Mouse (Mus musculus): ENCODE measurements around the gene Dclk1. TPM values are rescaled to one million over a fixed set of nuclear protein-coding genes. Genes with fewer than 3 reads are reported as not detected.

Dclk1 gene
- polyA plus RNA-seq, 1 experiment = 2.2 TPM

GRCm38 (mm10) chr3:55401236-55401635 is 159.1 kb downstream of the Dclk1 start:
- TF ChIP-seq CEBPB (IDR thresholded peaks at IDR 0.05; ENCODE audit: low read depth) = peak; percentile 58
- TF ChIP-seq USF1 (IDR thresholded peaks at IDR 0.05; ENCODE audit: low read depth) = no peak
- no peak for TF ChIP-seq CTCF (IDR thresholded peaks at IDR 0.05; ENCODE audit: control insufficient read depth, insufficient read depth, insufficient read length)
- no peak for TF ChIP-seq MAX (IDR thresholded peaks at IDR 0.05)
- TF ChIP-seq MYOG (IDR thresholded peaks at IDR 0.05; ENCODE audit: control insufficient read depth, extremely low read depth, insufficient read length) = no peak
- peak; percentile 2 for TF ChIP-seq MYOD1 (IDR thresholded peaks at IDR 0.05; ENCODE audit: control insufficient read depth, insufficient read length, low read depth)
- TF ChIP-seq FOSL1 (IDR thresholded peaks at IDR 0.05; ENCODE audit: insufficient read depth, low read length, poor library complexity, severe bottlenecking) = peak; percentile 96

GRCm38 (mm10) chr3:55404751-55405150 is 162.6 kb downstream of the Dclk1 start:
- Histone ChIP-seq H3K79me2 (ENCODE audit: control insufficient read depth, insufficient read depth) (no peaks in the 10 kb centered on the region), H3ac (ENCODE audit: control insufficient read depth, insufficient read length, low read depth) (no peak overlapping the region), H3K36me3 (ENCODE audit: control insufficient read depth, insufficient read depth) (no peaks in the 10 kb centered on the region), H3K27me3 (ENCODE audit: control insufficient read depth, insufficient read depth, insufficient read length) (no peaks in the 10 kb centered on the region), H3K4me3 (ENCODE audit: insufficient read depth, poor library complexity, severe bottlenecking) (no peak overlapping the region), H3K79me3 (ENCODE audit: low read depth) (no peaks in the 10 kb centered on the region)
- no peak for TF ChIP-seq USF1 (IDR thresholded peaks at IDR 0.05; ENCODE audit: low read depth)
- no peak for TF ChIP-seq MYOD1 (IDR thresholded peaks at IDR 0.05; ENCODE audit: control insufficient read depth, insufficient read length, low read depth)
- TF ChIP-seq FOSL1 (IDR thresholded peaks at IDR 0.05; ENCODE audit: insufficient read depth, low read length, poor library complexity, severe bottlenecking) = no peak
- no peak for TF ChIP-seq MYOG (IDR thresholded peaks at IDR 0.05; ENCODE audit: control insufficient read depth, extremely low read depth, insufficient read length)
- no peak for TF ChIP-seq CTCF (IDR thresholded peaks at IDR 0.05; ENCODE audit: control insufficient read depth, insufficient read depth, insufficient read length)
- TF ChIP-seq CEBPB (IDR thresholded peaks at IDR 0.05; ENCODE audit: low read depth) = no peak

More at GRCm38 (mm10) chr3:55401236-55401635, 159.1 kb downstream of the Dclk1 start:
- Histone ChIP-seq H3ac (ENCODE audit: control insufficient read depth, insufficient read length, low read depth) (no peak overlapping the region), H3K36me3 (ENCODE audit: control insufficient read depth, insufficient read depth) (no peaks in the 10 kb centered on the region), H3K4me3 (ENCODE audit: insufficient read depth, poor library complexity, severe bottlenecking) (no peak overlapping the region), H3K27me3 (ENCODE audit: control insufficient read depth, insufficient read depth, insufficient read length) (no peaks in the 10 kb centered on the region), H3K79me2 (ENCODE audit: control insufficient read depth, insufficient read depth) (no peaks in the 10 kb centered on the region), H3K79me3 (ENCODE audit: low read depth) (no peaks in the 10 kb centered on the region)

DNA sequence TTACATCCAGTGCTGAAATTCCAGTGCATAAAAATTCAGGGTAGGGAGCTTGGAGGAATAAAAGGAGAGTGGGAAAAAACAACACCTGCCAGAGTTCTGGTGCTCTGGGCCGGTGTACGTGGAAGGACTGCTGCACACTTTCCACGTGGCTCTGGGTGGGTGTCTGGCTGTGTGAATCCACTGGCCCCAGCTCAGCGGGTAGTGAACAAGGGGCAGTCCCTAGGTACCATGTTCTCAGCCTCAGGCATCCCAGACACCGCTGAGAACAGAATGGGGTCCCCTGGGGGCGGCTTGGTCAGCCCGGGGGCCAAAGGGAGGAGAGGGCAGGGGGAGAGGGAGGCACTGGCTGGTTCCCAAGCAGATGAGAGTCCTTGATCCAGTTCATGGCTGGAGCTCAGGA is 164.5 kb downstream of the Dclk1 start:
- H3K79me3 ChIP-seq (ENCODE audit: low read depth) = no peaks in the 10 kb centered on the region
- H3K36me3 ChIP-seq (ENCODE audit: control insufficient read depth, insufficient read depth) = no peaks in the 10 kb centered on the region
- no peak overlapping the region for H3ac ChIP-seq (ENCODE audit: control insufficient read depth, insufficient read length, low read depth)
- no peaks in the 10 kb centered on the region for H3K79me2 ChIP-seq (ENCODE audit: control insufficient read depth, insufficient read depth)
- H3K27me3 ChIP-seq (ENCODE audit: control insufficient read depth, insufficient read depth, insufficient read length) = no peaks in the 10 kb centered on the region
- no peak overlapping the region for H3K4me3 ChIP-seq (ENCODE audit: insufficient read depth, poor library complexity, severe bottlenecking)
- TF ChIP-seq CTCF (IDR thresholded peaks at IDR 0.05; ENCODE audit: control insufficient read depth, insufficient read depth, insufficient read length) (no peak), CEBPB (IDR thresholded peaks at IDR 0.05; ENCODE audit: low read depth) (no peak), MYOG (IDR thresholded peaks at IDR 0.05; ENCODE audit: control insufficient read depth, extremely low read depth, insufficient read length) (no peak), USF1 (IDR thresholded peaks at IDR 0.05; ENCODE audit: low read depth) (no peak), FOSL1 (IDR thresholded peaks at IDR 0.05; ENCODE audit: insufficient read depth, low read length, poor library complexity, severe bottlenecking) (no peak), MYOD1 (IDR thresholded peaks at IDR 0.05; ENCODE audit: control insufficient read depth, insufficient read length, low read depth) (no peak), MAX (IDR thresholded peaks at IDR 0.05) (no peak)

GRCm38 (mm10) chr3:55411547-55411946 is 169.4 kb downstream of the Dclk1 start:
- Histone ChIP-seq H3K36me3 (ENCODE audit: control insufficient read depth, insufficient read depth) (no peaks in the 10 kb centered on the region), H3K4me3 (ENCODE audit: insufficient read depth, poor library complexity, severe bottlenecking) (no peak overlapping the region), H3ac (ENCODE audit: control insufficient read depth, insufficient read length, low read depth) (no peak overlapping the region), H3K79me2 (ENCODE audit: control insufficient read depth, insufficient read depth) (no peaks in the 10 kb centered on the region), H3K79me3 (ENCODE audit: low read depth) (no peaks in the 10 kb centered on the region), H3K27me3 (ENCODE audit: control insufficient read depth, insufficient read depth, insufficient read length) (no peaks in the 10 kb centered on the region)
- no peak for TF ChIP-seq USF1 (IDR thresholded peaks at IDR 0.05; ENCODE audit: low read depth)

DNA sequence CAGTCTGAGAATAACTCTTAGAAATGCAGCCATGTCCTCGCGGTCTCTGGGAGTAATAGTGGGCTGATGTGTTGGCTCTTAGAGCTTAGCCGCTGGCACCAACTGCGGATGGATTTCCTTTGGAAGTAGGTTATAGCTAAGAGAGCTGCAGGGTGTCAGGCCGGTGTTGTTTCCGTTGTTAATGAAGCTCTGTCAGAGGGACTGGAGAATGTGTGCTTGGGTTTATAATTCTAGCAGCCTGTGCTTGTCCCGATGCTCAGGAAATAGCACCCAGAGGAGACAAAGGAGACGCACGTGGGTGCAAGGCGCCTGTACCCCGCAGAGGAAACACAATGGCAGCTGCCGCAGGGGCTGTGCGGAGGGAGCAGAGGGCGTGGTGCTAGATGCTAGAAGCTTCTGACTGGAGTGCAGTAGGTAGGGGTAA is 173.4 kb downstream of the Dclk1 start:
- H3K36me3 ChIP-seq (ENCODE audit: control insufficient read depth, insufficient read depth) = no peaks in the 10 kb centered on the region
- H3ac ChIP-seq (ENCODE audit: control insufficient read depth, insufficient read length, low read depth) = no peak overlapping the region
- no peak overlapping the region for H3K4me3 ChIP-seq (ENCODE audit: insufficient read depth, poor library complexity, severe bottlenecking)
- no peaks in the 10 kb centered on the region for H3K27me3 ChIP-seq (ENCODE audit: control insufficient read depth, insufficient read depth, insufficient read length)
- no peaks in the 10 kb centered on the region for H3K79me3 ChIP-seq (ENCODE audit: low read depth)
- H3K79me2 ChIP-seq (ENCODE audit: control insufficient read depth, insufficient read depth) = no peaks in the 10 kb centered on the region
- no peak for TF ChIP-seq FOSL1 (IDR thresholded peaks at IDR 0.05; ENCODE audit: insufficient read depth, low read length, poor library complexity, severe bottlenecking)
- TF ChIP-seq CEBPB (IDR thresholded peaks at IDR 0.05; ENCODE audit: low read depth) = no peak
- TF ChIP-seq MYOD1 (IDR thresholded peaks at IDR 0.05; ENCODE audit: control insufficient read depth, insufficient read length, low read depth) = no peak
- TF ChIP-seq MAX (IDR thresholded peaks at IDR 0.05) = no peak
- TF ChIP-seq CTCF (IDR thresholded peaks at IDR 0.05; ENCODE audit: control insufficient read depth, insufficient read depth, insufficient read length) = no peak
- no peak for TF ChIP-seq USF1 (IDR thresholded peaks at IDR 0.05; ENCODE audit: low read depth)
- TF ChIP-seq MYOG (IDR thresholded peaks at IDR 0.05; ENCODE audit: control insufficient read depth, extremely low read depth, insufficient read length) = no peak

DNA sequence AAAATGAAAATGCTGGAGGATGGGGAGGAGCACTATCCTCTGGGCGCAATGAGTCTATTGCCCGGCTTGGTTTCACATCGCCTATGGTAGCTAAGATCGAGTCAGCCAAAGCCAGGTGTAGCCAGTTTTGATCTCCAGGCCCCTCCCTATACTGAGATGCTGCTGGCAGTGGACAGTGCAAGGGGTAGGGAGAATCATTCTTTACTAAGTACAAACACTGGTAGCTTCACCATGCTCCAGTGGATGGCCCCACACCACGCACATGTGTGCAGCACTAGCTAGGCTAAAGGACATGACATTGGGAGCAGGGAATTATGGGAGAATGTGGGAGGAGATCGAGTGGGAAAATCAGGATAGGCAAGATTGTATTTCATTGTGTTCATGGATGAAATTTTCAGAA is 176.7 kb downstream of the Dclk1 start:
- no peaks in the 10 kb centered on the region for H3K79me2 ChIP-seq (ENCODE audit: control insufficient read depth, insufficient read depth)
- H3ac ChIP-seq (ENCODE audit: control insufficient read depth, insufficient read length, low read depth) = no peak overlapping the region
- no peaks in the 10 kb centered on the region for H3K27me3 ChIP-seq (ENCODE audit: control insufficient read depth, insufficient read depth, insufficient read length)
- H3K36me3 ChIP-seq (ENCODE audit: control insufficient read depth, insufficient read depth) = no peaks in the 10 kb centered on the region
- no peak for TF ChIP-seq MYOG (IDR thresholded peaks at IDR 0.05; ENCODE audit: control insufficient read depth, extremely low read depth, insufficient read length)
- no peak for TF ChIP-seq USF1 (IDR thresholded peaks at IDR 0.05; ENCODE audit: low read depth)
- TF ChIP-seq MYOD1 (IDR thresholded peaks at IDR 0.05; ENCODE audit: control insufficient read depth, insufficient read length, low read depth) = no peak
- no peak for TF ChIP-seq FOSL1 (IDR thresholded peaks at IDR 0.05; ENCODE audit: insufficient read depth, low read length, poor library complexity, severe bottlenecking)
- no peak for TF ChIP-seq MAX (IDR thresholded peaks at IDR 0.05)
- no peak for TF ChIP-seq CEBPB (IDR thresholded peaks at IDR 0.05; ENCODE audit: low read depth)
- no peak for TF ChIP-seq CTCF (IDR thresholded peaks at IDR 0.05; ENCODE audit: control insufficient read depth, insufficient read depth, insufficient read length)
- H3K79me3 ChIP-seq (ENCODE audit: low read depth) = no peaks in the 10 kb centered on the region
- no peak overlapping the region for H3K4me3 ChIP-seq (ENCODE audit: insufficient read depth, poor library complexity, severe bottlenecking)
